Mouse (Mus musculus) heart, embryonic 16.5 days (tissue): Measurements from ENCODE around the gene Tmem94. TPM values are rescaled to one million over a fixed set of nuclear protein-coding genes. Genes with fewer than 3 reads are reported as not detected.

ENCODE experiments used
- ATAC-seq: fragments of 200-750 bp; cut with Nextera tagmentation; replicated peaks from 2 replicates; pipeline ENCODE4 v1.8.0; 2017; ENCODE audit warnings: moderate number of reproducible peaks; ENCODE audit not compliant: insufficient read depth, low FRiP score; ENCODE audit errors: extremely low read depth
- H3K27ac ChIP-seq: fragments of 300-500 bp; sonication (generic); 2 replicates; pipeline ENCODE4 v1.5.1; 2014; ENCODE audit warnings: mild to moderate bottlenecking, low read length, control low read depth, moderate library complexity
- H3K27me3 ChIP-seq: fragments of 300-500 bp; sonication (generic); 2 replicates; pipeline ENCODE4 v1.6.1; 2014; ENCODE audit warnings: low read length, mixed read lengths; ENCODE audit not compliant: control insufficient read depth, insufficient read depth
- H3K36me3 ChIP-seq: fragments of 300-500 bp; sonication (generic); 2 replicates; pipeline ENCODE4 v1.6.1; 2014; ENCODE audit not compliant: control insufficient read depth, insufficient read depth
- H3K4me1 ChIP-seq: fragments of 300-500 bp; sonication (generic); 2 replicates; pipeline ENCODE4 v1.6.1; 2014; ENCODE audit warnings: low read length, mixed read lengths; ENCODE audit not compliant: control insufficient read depth, insufficient read depth
- H3K4me2 ChIP-seq: fragments of 300-500 bp; sonication (generic); 2 replicates; pipeline ENCODE4 v1.6.1; 2014; ENCODE audit warnings: low read depth, mild to moderate bottlenecking, control low read depth, low read length
- H3K4me3 ChIP-seq: fragments of 300-500 bp; sonication (generic); 2 replicates; pipeline ENCODE4 v1.5.1; 2014; ENCODE audit warnings: mild to moderate bottlenecking, control low read depth, low read length
- H3K9ac ChIP-seq: fragments of 300-500 bp; sonication (generic); 2 replicates; pipeline ENCODE4 v1.6.1; 2014; ENCODE audit warnings: low read length, control low read depth
- H3K9me3 ChIP-seq: fragments of 300-500 bp; sonication (generic); replicated peaks from 2 replicates; pipeline ENCODE4 v1.6.1; 2016; ENCODE audit warnings: low read length; ENCODE audit not compliant: control insufficient read depth
- WGBS: fragments of 180-500 bp; shearing (Covaris S2); extraction: QIAGEN DNeasy Blood & Tissue Kit; methylation state at CpG from one replicate; pipeline ENCODE4 v1.1.7; 2014; 5-methylcytosine and 5-hydroxymethylcytosine counted together
- polyA plus RNA-seq: library from polyadenylated mRNA; unstranded; fragments of >200 nt; fragmentation: Nextera tagmentation; extraction: Ambion mirVana; gene quantifications from 2 replicates; pipeline ENCODE4 v1.2.1, GENCODE M21; 2015

Tmem94 gene
- polyA plus RNA-seq, 1 experiment from 2014 or later, result 36.8 TPM

- Histone ChIP-seq H3K4me3 (peak overlapping the region; percentile 89), H3K9ac (peak overlapping the region; percentile 92), H3K27ac (peak overlapping the region; percentile 94), H3K9me3 (no peaks in the 10 kb centered on the region), H3K4me2 (peak overlapping the region; percentile 97), H3K27me3 (no peaks in the 10 kb centered on the region), H3K36me3 (peaks cover 30% of the 10 kb centered on the region), H3K4me1 (peaks cover 55% of the 10 kb centered on the region)
- ATAC-seq, result peak; percentile 18; the same call in 1 of the 2 replicates
- WGBS, result 44% methylated on average over 8 of the region's 8 CpGs
Observed at GRCm38 (mm10) chr11:115809311-115809781, 44.1 kb downstream of the Tmem94 start.

- Histone ChIP-seq H3K4me2 (peak overlapping the region; percentile 97), H3K4me1 (peaks cover 59% of the 10 kb centered on the region), H3K9ac (peak overlapping the region; percentile 92), H3K27ac (peak overlapping the region; percentile 94), H3K27me3 (no peaks in the 10 kb centered on the region), H3K36me3 (peaks cover 19% of the 10 kb centered on the region), H3K4me3 (peak overlapping the region; percentile 89), H3K9me3 (no peaks in the 10 kb centered on the region)
- WGBS, result 16% methylated on average over 14 of the region's 14 CpGs
- ATAC-seq, result no peak
Observed at GRCm38 (mm10) chr11:115810377-115810776, 45.1 kb downstream of the Tmem94 start.

- peaks cover 10% of the 10 kb centered on the region for H3K36me3 ChIP-seq
Observed at GRCm38 (mm10) chr11:115811381-115812093, 46.3 kb downstream of the Tmem94 start.

GRCm38 (mm10) chr11:115812095-115812494 lies 46.9 kb downstream of the Tmem94 start:
- H3K27me3 ChIP-seq, result no peaks in the 10 kb centered on the region
- H3K9me3 ChIP-seq, result no peaks in the 10 kb centered on the region
- H3K9ac ChIP-seq, result peak overlapping the region; percentile 92
- 9% methylated on average over 7 of the region's 7 CpGs for WGBS
- no peak for ATAC-seq
- H3K27ac ChIP-seq, result peak overlapping the region; percentile 94
- H3K36me3 ChIP-seq, result peaks cover 8% of the 10 kb centered on the region
- H3K4me3 ChIP-seq, result peak overlapping the region; percentile 89
- peak overlapping the region; percentile 97 for H3K4me2 ChIP-seq
- peaks cover 60% of the 10 kb centered on the region for H3K4me1 ChIP-seq

More at GRCm38 (mm10) chr11:115811381-115812093, 46.3 kb downstream of the Tmem94 start:
- Histone ChIP-seq H3K4me3 (peak overlapping the region; percentile 89), H3K4me2 (peak overlapping the region; percentile 97), H3K27me3 (no peaks in the 10 kb centered on the region), H3K9ac (peak overlapping the region; percentile 92), H3K4me1 (peaks cover 62% of the 10 kb centered on the region), H3K9me3 (no peaks in the 10 kb centered on the region), H3K27ac (peak overlapping the region; percentile 94)
- WGBS, result 57% methylated on average over 20 of the region's 20 CpGs
- no peak for ATAC-seq

GRCm38 (mm10) chr11:115812533-115813420 lies 47.5 kb downstream of the Tmem94 start:
- Histone ChIP-seq H3K4me2 (peak overlapping the region; percentile 97), H3K4me3 (peak overlapping the region; percentile 89), H3K4me1 (peaks cover 60% of the 10 kb centered on the region), H3K9ac (peak overlapping the region; percentile 92), H3K36me3 (0 out of 2 replicates have a peak, but pooled peaks cover 8% of the 10 kb centered on the region), H3K9me3 (no peaks in the 10 kb centered on the region), H3K27me3 (no peaks in the 10 kb centered on the region), H3K27ac (peak overlapping the region; percentile 94)
- no peak for ATAC-seq
- 3% methylated on average over 28 of the region's 28 CpGs for WGBS

GRCm38 (mm10) chr11:115813507-115814296 lies 48.5 kb downstream of the Tmem94 start, which contains the start of gene Caskin2:
Caskin2 (minus strand) TSS chr11:115813639.
- peak; percentile 84 for ATAC-seq
- under 1% methylated on average over 43 of the region's 44 CpGs for WGBS
- peak within 1 kb of the TSS; percentile 97 for H3K4me2 ChIP-seq
- H3K9ac ChIP-seq, result peak within 1 kb of the TSS; percentile 92
- H3K9me3 ChIP-seq, result no peaks in the 10 kb centered on the region
- peaks cover 51% of the 10 kb centered on the region for H3K4me1 ChIP-seq
- peak within 1 kb of the TSS; percentile 89 for H3K4me3 ChIP-seq
- peak within 1 kb of the TSS; percentile 94 for H3K27ac ChIP-seq
- H3K36me3 ChIP-seq, result 0 out of 2 replicates have a peak, but pooled peaks cover 8% of the 10 kb centered on the region
- no peaks in the 10 kb centered on the region for H3K27me3 ChIP-seq

- under 1% methylated on average over 77 of the region's 84 CpGs for WGBS
- Histone ChIP-seq H3K27me3 (no peaks in the 10 kb centered on the region), H3K9me3 (no peaks in the 10 kb centered on the region), H3K9ac (peak within 1 kb of the TSS; percentile 91), H3K27ac (peak within 1 kb of the TSS; percentile 80), H3K4me3 (peak within 1 kb of the TSS; percentile 89), H3K36me3 (peaks cover 10% of the 10 kb centered on the region; the same call in 1 of the 2 replicates), H3K4me2 (peak within 1 kb of the TSS; percentile 97), H3K4me1 (peaks cover 40% of the 10 kb centered on the region)
- ATAC-seq, result peak; percentile 33
Observed at GRCm38 (mm10) chr11:115814605-115815450, 49.6 kb downstream of the Tmem94 start, which contains the start of gene Tsen54. Tsen54 (plus strand) TSS chr11:115814724.
